Mouse (Mus musculus) cerebellum, postnatal 36 days (tissue): ENCODE data around the gene Tbl1x.
"Not testable (repeated sequence)": the region's sequence is repeated elsewhere in the genome, so short reads cannot be mapped to it uniquely, and the experiment has no call there.

Experiments used
- DNase-seq, 2 experiments: peaks; one replicate each; pipeline ENCODE4 v3.0.0; 2021 to 2022; ENCODE audit warnings: mixed read lengths in 2 of 2

Tbl1x gene

DNA sequence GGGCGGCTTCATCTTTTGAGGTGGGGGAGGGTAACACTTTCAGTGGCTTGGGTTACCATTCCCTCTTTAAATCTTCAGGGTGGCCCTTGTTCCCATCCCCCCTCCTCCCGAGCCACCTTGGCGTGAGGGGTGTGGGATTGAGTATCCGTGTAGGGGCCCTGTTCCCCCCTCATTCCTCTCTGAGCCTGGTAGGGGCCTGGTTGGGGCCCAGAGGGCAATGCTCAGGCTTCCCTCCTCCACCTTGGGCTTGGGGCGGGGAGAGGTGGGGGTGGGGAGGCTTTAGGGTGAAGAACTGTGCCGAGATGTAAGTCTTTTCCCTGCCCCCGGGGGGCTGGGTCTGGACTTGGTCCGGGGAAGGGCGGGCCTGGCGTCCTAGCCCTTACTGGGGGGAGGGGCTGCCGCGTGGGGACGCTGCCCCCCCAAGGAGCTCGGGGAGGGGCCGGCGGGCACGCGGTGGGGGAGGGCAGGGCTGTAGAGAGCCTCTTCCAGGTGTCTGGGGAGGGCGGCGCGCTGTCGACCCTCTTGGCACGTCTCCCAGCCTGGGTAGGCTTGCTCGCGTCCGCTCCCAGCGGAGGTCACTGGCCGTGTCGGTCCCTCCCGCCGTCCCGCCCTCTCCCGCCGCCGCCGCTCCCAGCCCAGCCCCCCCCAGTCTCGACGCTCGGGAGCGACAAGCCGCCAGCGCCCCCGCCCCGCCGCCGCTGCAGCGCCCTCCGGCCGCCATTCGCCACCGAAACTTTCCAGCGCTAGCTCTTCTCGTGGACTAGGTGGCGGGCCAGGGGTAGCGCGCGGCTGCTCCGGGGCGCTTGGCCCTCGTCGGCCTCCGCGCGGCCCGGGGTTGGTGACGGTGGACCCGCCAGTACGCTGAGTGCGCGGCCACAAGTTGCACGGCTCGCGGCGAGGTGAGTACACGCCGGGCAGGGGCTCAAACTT lies at the start of gene Tbl1x:
Tbl1x (plus strand) TSS at position 643 of the 930 bp plus-strand sequence.
- DNase-seq, result peak; percentile 55 to 65

DNA sequence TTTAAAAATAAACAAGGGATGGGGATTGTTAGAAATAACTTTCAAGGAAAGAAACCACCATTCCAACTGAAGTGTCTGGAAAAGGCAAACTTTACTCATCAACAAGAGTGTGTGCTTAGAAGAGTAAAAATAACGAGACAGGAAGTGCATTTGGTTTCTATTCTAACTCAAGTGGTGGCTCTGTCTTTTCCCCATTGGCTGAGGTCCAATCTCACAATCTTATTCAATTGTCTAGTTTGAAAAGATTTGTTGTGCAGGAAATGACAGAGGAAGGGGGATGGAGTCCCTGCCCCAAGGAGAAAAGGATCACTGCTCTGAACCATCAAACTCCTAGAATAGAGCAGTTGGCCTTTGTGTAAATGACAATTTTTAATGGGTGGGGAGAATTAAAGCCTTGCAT lies 41.6 kb upstream of the Tbl1x start:
- no peak for DNase-seq

DNA sequence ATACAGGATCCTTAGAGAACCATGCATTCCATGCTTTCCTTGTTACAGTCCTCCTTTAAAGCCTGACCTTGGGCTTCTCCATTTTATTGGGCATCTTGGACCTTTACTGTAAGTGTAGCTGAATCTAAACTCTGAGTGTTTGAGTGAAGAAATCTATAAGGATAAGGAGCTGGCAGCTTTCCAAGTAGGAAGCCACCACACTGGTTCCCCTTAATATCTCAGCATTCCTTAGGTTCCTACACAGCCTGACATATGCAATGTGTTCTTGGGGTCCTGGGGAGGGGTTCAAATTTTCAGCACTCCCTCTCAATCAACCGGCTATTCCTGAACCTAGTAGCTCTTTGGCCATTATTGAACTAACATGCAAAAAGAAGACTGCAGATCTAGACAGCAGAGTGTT lies 38.0 kb upstream of the Tbl1x start:
- no peak for DNase-seq

DNA sequence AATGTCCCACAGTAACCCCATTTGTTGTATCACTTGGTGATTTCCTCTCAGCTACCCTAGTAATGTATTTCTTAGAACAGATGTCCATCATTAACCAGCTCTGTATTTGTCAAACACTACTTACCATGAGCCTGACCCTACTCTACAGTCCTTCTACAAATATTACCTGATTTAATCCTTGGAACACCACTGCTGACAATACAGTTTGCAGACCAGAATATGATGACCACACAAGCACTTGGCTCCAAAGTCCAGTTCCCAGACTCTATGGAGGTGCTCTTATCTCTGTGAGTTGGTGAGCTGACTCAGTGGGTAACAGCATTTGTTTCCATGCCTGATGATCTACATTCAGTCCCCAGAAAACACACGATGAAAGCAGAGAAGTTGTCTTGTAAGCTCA lies 37.3 kb upstream of the Tbl1x start:
- no peak for DNase-seq

- peak in 1 of 2 experiments; percentile 4 for DNase-seq
These were observed 36.3 kb upstream of the Tbl1x start for GRCm38 (mm10) chrX:77474551-77474950.

- DNase-seq, result no peak
These were observed 33.3 kb upstream of the Tbl1x start for GRCm38 (mm10) chrX:77477526-77477925.

GRCm38 (mm10) chrX:77487922-77488799 lies 22.7 kb upstream of the Tbl1x start:
- peak in 1 of 2 experiments; percentile 11 for DNase-seq

DNA sequence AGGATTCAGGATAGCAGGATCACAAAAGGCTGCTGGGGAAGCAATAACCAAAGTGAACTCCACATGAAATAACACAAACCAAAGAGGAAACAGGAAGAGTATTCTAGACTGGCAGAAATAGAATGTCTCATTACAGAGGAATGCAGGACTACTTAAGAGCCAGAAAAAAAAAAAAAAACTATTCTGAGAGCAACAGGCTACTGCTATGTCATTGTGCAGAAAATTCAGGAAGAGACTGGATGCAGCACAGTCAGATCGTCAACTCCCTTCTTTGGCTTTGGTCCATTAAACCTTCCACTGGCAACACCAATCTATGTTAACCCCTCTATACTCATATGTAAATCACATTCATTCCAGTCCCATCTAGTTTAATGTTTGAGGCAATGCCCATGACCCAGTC lies 20.7 kb upstream of the Tbl1x start:
- DNase-seq, result no peak

- peak; percentile 82 to 83 for DNase-seq
These were observed 1.7 kb upstream of the Tbl1x start for GRCm38 (mm10) chrX:77509149-77509548.

GRCm38 (mm10) chrX:77509776-77510175 lies 1.0 kb upstream of the Tbl1x start:
- peak; percentile 11 to 18 for DNase-seq

DNA sequence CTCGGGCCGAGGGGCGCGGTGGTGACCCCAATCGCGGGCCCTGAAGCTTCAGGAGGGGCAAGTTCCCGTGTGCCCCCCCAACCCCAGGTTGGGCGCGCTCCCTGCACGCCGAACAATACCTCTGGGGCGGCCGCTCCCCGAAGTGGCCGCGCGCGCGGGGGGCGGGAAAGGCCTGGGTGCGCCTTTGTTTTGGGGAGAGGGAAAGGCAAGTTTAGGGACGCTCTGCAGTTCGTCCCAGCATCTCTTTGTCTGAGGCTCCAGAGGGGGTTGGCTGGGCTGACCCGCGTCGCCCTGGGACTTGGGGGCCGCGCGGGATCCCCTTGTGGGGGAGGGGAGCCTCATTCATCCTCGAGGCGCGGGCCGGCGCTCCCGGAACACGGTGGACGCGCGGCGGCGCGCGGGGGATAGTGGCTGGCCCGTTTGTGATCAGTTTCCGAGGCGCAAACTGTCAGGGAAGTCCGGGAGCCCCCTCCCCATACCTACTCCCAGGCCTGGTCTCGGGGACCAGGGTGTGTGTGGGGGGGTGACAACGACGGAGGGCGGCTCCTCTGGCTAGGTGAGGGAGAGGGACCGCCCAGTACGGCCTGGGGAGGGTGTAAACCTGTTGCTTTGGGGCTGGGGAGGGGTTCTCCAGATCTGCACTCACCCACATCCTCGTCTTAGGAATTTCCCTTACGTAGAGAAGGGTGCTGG lies 634 bp downstream of the Tbl1x start:
- peak; percentile 18 to 27 for DNase-seq

DNA sequence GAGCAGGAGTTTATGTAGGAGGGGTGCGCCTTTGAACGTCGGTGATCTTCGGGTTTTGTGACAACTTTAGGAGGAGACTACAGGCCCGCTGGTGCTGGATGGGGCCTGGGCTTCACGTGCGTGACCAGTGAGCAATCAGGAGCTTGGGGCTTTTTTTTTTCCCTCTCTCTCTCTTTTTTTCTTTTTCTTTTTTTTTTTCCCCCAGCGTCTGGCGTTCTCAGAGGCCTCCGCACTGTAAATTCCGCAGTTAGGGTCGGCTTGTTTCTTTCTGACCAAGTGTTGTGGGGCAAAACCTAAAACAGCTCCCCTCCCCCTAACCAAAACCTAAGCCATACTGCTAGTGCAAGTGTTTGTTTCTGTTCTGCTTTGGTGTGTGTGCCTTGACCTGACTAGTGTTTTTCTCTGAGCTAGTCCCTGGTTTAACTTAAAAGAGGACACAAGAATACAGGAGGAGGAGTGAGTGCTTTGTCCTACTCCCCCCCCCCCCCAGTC lies 1.2 kb downstream of the Tbl1x start:
- DNase-seq, result no peak

- DNase-seq, result no peak
These were observed 6.7 kb downstream of the Tbl1x start for GRCm38 (mm10) chrX:77517274-77518085.

DNA sequence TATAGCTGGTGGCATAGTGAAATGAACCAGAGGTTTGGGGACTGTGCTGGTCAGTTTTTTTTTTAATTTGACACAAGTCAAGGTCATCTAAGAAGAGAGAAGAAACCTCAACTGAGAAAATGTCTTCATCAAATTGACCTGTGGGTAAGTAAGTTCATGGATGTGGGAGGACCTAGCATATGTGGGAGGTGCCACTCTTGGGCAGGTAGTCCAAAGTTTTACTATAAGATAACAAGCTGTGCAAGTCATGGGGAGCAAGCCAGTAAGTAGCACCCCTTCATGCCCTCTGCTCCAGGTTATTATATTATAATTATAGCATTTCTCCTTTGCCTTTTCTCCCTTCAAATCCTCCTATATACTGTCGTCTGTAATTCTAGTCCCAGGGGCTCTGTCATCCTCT lies 8.1 kb downstream of the Tbl1x start:
- no peak for DNase-seq

DNA sequence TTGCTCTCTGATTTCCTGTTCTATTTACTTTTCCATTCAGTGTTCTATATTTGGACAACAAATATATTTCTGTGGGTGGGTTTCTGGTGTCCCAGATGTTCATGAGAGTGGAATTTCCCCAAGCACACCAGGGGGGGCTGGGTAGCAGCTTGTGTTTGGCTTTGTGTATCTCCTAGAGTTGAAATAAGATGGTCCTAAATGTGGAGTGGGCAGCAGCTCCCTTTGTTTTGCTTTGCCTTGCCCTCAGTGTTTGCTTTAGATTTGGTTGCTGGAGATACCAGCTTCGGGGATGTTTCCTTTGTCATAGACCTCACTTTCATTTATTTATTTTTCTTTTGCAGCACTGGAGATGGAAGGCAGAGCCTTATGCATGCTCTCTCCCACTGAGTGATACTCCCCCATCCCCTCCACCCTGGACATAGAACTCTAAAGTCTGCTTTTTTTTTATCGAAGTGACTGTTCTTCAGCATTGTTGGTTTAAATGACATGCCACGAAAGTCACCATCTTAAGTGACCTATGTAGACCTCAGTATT lies 12.1 kb downstream of the Tbl1x start:
- no peak for DNase-seq

DNA sequence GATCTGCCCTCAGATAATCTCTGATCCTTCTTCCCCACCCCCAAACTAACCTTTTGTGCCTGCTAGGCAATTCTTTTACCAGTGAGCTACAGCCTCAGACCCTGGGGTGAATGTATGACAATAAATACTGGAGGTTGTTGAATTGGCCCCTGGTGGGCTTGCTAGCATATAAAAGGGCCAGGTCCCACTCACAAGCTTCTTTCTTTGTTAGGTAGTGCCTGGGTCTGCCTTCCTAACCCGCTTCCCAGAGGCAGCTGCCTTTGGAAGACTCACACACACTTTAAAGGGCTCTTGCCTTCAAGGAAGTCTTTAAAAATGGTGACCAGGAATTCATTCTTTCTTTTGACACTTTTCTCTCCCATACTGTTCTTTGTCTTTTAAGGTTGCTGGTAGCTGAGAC lies 14.4 kb downstream of the Tbl1x start:
- DNase-seq, result no peak

DNA sequence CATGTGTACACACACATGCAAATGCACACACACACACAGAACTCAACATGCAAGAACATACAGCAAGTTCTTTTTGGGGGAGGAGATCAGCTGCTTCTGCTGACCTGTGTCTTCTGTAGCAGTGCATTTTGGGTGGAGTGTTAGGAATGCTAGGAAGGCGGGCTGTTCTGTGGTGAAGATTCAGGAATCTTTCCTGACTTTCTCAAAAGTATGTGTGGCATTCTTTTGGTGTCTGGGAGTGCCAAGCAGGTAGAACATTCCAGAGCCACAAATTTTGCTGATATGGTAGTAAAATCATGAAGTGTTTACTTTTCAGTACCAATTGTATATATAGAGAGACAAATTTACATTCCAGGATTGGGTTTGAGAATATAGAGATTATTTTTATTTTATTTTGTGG lies 17.6 kb downstream of the Tbl1x start:
- DNase-seq, result no peak

DNA sequence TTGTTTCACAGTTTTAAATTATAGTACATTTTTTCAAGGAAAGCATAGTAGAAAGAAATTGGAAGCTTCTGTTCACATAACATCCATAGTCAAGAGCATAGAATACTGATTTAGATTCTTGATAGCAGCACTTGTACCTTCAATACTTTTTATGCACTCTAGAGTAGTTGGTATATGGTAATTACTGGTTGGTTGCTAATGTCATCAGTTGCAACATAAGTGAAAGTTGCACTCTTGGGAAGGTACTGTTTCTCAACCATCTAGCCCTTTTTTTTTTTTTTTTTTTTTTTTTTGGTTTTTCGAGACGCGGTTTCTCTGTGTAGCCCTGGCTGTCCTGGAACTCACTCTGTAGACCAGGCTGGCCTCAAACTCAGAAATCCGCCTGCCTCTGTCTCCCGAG lies 20.2 kb downstream of the Tbl1x start:
- no peak for DNase-seq

DNA sequence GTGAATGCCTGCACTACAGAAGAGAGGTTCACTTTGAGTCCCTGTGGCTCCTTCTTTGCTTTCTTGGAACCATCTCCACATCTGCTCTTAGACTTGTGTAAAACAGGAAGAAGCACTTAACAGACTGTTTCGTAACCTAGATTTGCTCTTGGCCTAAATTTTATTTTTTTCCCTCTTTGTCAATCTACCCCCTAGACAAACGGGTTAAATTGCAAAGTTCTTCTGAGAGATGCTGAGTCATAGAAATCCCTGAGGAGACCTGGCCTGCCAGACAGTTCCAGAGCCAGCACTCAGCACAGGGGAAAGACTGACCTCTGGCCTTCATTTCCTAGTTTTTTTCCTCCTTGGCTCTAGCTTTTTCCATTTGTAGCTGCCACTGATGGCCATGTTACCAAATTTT lies 23.1 kb downstream of the Tbl1x start:
- no peak for DNase-seq

GRCm38 (mm10) chrX:77539770-77540169 lies 29.0 kb downstream of the Tbl1x start:
- not testable (repeated sequence) for DNase-seq

- no peak for DNase-seq
These were observed 33.2 kb downstream of the Tbl1x start for GRCm38 (mm10) chrX:77544003-77544402.

- DNase-seq, result no peak
These were observed 33.7 kb downstream of the Tbl1x start for GRCm38 (mm10) chrX:77544550-77544949.
